Mouse (Mus musculus): ENCODE measurements at regions not wholly inside any gene's neighbourhood (a gene's known extent, or its start where the extent isn't known, plus 50 kb on each side); places are given as distances from the start of the nearest gene placed in this dataset.

DNA sequence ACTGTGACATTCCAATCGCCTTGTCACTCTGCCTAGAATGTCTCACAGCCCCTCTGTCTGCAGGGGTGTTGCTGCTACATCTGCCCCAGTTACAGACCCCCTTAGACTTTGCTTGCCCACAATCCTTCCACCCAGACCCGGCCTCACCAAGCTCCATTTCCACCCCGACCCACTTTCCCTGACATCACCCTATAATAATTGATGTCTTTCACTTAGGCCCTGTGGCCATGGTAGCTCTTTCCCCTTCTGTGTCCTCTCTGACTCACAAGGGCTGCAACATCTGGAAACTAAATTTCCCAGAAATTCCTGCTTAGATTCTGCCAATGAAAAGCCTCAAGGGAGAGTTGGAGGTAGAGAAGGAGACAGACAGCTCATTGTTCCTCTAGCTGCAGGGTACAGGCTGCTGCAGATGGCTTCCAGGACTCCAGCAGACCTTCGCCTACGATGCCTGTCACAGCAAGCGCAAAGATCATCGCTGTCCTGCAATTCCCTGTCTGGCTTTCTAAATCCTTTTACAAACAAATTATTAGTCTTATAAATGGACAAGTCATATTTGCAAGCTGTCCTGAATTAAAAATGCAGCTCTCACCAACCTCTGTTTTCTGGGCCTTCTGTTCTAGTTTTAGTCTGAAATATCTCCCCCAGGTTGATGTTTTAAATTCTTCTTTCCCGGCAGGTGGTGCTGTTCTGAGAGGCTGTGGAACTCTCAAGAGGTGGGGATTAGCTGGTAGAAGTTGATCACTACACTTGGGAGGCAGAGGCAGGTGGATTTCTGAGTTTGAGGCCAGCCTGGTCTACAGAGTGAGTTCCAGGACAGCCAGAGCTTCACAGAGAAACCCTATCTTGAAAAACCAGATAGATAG is 104.9 kb upstream of the Oxgr1 start:
- peak; percentile 35 for DNase-seq

GRCm38 (mm10) chr14:120148803-120149202 is 106.6 kb upstream of the Oxgr1 start:
- DNase-seq: no peak

- DNase-seq: no peak
Observed at GRCm38 (mm10) chr14:120149341-120149741, 107.1 kb upstream of the Oxgr1 start.

DNA sequence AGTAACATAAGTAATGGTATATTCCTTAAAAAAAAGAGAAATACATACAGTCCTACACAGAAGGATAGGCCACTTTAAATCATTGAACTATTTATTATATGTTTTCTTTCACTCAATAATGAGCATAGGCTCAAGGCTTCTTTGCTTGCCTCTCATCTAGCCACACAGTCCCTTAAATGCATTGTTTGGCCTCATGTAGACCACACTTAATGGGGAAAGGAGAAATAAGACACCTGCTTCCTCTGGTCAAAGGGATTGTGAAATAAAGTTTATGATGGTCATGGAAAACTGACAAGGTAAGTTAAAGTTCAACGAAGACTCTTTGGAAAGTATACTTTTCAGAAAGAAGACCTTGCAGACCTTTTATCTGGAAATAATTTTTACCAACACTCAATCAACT is 108.4 kb upstream of the Oxgr1 start:
- no peak for DNase-seq

- no peak for DNase-seq
Observed at GRCm38 (mm10) chr14:120154413-120154812, 112.2 kb upstream of the Oxgr1 start.

GRCm38 (mm10) chr14:120164184-120164583 is 111.3 kb upstream of the Mbnl2 start:
- no peak for DNase-seq

GRCm38 (mm10) chr14:120165496-120166045 is 109.9 kb upstream of the Mbnl2 start:
- no peak for DNase-seq

DNA sequence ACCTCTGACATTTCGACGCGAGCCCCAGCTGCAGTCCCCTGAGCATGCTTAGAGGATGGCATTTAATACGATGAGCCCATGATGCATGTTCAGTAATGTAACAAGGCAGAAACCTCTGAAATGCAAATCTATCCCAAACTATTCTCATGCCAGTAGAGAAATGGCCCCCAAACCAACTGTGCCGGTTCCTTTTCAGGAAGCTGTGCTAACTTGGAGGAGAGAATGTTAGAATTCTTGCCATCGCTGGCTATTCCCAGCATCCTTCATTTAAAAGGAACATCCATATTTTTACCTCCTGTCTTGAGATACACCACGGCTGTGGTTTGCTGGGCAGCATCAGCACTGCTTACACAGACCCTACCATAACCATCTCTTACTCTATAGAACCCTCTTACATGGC is 104.7 kb upstream of the Mbnl2 start:
- DNase-seq: no peak

DNA sequence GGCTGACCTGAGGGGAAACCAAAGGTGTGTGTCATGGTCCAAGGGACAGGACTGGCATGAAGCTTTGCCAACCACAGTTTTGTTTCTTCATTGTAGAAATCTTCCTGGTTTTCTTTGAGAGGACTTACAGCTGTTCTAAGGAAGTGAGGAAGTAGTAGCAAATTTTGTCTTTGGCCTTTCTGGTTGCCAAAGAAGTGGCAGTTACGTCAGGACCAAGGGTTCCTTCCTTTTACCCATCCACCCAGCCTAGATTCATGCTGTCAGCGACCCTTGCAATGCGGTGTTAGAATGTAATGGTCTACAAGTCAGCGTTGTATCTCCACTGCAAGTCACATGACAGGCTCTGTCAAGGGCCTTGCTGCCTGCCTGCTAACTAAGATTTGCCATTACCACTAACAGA is 103.4 kb upstream of the Mbnl2 start:
- no peak for DNase-seq

DNA sequence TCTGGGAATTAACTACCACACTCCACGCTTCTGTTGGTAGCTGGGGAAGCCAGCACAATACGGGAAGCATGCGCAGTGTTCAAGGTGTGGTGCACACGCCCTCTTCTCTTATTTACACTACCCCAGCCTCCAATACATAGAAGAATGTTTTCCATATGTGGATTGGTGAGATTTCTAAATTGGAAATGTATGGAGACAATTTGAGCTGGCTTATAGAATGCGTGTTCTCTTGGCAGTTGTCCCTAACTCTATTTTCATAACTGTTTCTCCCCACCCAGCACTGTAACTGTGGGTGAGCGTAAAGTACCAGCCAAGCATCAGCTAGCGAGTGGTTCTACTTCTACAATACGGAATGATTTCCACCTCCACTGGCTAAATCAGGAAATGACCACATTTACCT is 102.6 kb upstream of the Mbnl2 start:
- DNase-seq: no peak

GRCm38 (mm10) chr14:120174615-120175014 is 100.9 kb upstream of the Mbnl2 start:
- no peak for DNase-seq

GRCm38 (mm10) chr14:120195218-120195617 is 80.3 kb upstream of the Mbnl2 start:
- no peak for DNase-seq

DNA sequence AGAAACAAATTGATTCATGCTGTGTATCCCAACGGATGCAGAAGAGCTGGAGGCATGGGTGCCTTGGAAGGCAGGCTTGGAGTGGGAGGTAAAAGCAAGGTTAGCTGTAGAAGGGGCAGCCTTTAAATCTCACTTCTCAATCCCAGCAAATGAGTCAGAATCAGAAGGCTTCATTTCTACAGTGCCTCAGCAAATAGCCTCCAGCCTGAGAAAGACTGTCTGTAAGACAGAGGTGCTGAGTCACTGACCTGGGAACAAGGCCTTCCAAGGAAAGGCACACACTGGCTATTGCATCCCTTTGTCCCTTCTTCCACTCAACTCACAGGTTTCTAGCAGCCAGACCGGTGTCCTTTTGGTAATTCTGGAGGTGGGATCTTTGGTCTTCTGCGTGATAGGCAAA is 63.7 kb upstream of the Mbnl2 start:
- DNase-seq: no peak

GRCm38 (mm10) chr14:120212626-120213025 is 62.8 kb upstream of the Mbnl2 start:
- no peak for DNase-seq

DNA sequence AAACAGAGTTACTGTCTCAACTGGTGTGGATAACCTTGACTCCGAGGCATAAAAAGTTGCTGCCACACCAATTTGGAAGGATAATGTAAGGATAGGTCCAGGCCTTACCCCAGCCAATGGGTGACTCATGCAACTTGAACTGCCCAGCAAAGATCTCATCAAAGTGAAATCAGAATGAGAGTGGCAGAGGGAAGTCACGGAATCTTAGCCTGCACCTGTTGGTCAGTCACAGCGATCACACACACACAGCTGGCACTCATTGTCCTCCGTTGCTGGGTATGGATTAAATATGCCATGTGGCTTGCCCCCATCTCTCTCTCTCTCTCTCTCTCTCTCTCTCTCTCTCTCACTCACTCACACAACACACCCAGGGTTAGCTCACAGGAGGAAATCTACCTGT is 56.2 kb upstream of the Mbnl2 start:
- DNase-seq: no peak

DNA sequence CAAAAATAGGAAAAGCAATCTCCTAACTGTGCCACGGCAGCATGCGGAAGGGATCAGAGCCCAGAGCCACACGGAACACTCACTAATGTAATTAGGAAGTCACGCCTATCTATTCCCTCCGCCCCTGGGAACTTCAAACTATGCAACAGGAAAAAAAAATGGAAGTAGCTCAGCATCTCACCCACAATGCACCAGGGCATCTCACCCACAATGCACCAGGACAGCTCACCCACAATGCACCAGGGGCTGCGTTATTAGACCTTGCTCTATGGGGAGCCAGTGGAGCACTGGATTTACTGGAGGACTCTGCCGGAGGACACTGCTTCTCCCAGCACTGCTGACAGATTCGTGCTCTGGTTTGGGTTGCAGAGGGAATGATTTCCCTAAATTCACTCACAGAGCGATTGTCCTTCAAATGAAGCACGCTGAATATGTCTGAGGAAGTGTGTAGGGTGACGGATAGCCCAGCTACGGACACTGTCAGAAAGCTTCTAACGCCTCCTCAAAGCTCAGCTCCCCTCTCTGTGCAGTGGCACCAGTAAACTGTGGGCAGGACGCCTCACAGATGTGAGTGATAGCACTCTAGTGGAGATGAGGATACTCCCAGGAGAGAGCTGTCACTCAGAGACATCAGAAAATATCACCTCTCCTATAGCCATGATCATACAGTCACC is 51.8 kb upstream of the Mbnl2 start:
- no peak for DNase-seq

- DNase-seq: no peak
Observed at GRCm38 (mm10) chr14:120224202-120224846, 51.1 kb upstream of the Mbnl2 start.

- no peak for DNase-seq
Observed at GRCm38 (mm10) chr14:120225657-120226056, 49.8 kb upstream of the Mbnl2 start.
